Mouse (Mus musculus): ENCODE measurements around the gene Psen1.

Psen1 gene

DNA sequence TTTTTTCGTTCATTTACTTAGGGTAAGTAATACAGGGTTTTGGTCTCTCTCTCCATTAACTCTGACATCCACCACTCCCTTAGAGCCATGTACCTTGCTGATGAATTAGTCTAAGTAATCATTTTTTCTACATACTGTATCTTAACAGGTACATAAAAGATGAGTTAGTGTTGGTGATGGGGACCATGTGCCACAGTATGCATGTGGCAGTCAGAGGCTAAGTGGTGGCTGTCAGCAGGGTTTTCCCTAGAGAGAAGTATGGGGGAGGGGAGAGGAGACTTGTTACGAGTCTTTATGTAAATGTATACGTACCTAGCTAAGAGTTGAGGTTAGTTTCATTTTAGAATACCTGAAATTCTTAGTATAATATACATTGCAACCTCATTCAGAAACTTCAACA, 35.1 kb downstream of the Psen1 start:
- DNase-seq (ENCODE audit: low read depth, low spot score), result no peak

DNA sequence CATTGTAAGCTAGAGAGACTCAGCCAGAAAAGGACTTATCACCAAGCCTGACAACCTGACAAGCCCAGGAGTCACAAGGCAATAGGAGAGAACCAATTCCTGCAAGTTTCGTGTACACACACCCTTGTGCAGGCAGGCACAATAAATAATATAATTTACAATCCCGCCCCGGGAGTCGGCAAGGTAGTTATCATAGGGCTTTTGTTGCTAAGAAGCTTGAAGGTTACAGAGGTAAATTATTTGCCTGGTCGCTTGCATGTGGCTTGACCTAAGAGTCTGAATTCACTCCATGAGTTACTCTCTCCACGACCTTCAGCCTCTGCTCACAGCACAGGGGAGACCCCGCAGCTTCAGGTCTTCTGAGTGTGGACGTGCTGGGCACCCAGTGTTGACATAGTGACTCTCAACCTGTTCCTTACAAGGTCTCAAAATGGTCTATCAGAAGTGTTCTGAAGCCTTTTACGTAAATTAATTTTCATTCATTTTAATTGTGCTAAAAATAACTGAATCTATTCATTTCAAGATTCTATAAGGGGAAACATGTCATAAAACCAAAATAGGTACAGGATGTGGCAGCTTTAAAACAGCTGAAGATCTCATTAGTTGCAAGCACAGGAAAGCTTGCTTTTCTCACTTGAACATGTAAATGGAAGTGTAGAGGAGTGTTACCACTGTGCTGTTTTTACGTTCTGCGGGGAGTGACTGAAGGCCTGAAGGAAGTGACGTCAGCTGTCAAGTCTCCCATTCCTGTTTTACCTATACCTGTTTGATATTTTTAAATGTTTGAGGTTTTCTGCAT, 38.8 kb downstream of the Psen1 start:
- peak; percentile 31 for DNase-seq (ENCODE audit: low read depth, low spot score)

DNA sequence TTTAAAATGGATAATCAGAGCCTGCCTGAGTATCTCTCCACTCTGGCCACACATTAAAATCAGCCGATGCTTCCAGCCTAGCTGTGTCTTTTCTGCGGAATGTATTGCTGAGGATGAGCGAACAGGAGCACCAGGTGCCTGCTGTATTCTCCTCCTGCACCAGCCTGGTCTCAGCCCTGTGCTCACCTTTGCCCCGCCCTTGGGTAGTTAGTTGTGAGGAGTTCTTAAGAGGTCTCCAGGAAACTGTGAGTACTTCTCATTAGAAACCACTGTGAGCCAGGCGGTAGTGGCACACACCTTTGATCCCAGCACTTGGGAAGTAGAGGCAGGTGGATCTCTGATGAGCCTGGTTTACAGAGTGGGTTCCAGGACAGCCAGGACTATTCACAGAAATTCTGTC, 44.3 kb downstream of the Psen1 start:
- DNase-seq (ENCODE audit: low read depth, low spot score), result no peak

DNA sequence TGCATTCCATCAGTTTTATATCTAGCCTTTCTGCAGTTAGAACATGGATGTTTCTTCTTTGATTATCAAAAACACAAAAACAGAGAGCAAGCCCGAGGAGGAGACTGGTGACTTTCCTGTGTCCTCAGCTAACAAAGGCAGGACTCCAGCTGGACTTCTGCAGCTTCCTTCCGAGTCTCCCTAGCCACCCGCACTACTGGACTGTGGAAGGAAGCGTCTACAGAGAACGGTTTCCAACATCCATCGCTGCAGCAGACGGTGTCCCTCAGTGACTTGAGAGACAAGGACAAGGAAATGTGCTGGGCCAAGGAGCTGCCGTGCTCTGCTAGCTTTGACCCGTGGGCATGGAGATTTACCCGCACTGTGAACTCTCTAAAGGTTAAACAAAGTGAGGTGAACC, 46.1 kb downstream of the Psen1 start:
- DNase-seq (ENCODE audit: low read depth, low spot score), result no peak

DNA sequence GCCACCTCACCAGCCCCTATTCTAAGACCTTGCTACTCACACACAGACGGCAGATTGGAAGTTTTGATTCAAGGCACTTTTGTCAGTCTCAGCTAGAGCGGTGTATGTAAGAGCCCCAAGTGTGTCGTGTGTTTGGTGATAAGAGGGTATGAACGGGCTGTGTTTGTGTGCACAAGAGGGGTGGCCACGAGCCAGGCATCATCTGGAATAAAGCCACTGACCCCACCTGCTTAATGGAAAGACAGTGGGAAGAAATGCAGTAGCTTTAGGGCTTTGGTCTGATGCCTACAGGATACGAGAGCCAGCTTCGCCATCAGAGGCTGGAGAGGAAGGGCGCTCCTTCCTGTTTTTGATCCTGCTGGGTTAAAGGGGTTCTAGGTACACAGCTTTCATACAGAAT, 48.3 kb downstream of the Psen1 start:
- no peak for DNase-seq (ENCODE audit: low read depth, low spot score)

DNA sequence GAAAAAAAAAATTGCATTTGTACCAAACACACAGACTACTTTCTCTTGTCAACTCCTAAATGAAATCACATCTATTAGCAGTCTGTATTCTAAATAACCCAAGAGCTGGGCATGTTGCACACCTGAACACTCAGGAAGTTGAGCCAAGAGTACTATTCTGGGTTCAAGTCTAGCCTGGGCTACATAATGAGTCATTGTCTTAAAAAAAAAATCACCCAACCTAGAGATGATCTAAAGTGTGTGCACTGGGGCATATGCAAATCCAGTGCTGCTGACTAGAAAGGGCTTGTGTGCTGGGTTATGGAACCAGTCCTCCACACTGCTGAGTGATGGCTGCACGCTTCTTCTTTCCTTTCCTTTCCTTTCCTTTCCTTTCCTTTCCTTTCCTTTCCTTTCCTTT, 50.7 kb downstream of the Psen1 start:
- DNase-seq (ENCODE audit: low read depth, low spot score), result no peak

DNA sequence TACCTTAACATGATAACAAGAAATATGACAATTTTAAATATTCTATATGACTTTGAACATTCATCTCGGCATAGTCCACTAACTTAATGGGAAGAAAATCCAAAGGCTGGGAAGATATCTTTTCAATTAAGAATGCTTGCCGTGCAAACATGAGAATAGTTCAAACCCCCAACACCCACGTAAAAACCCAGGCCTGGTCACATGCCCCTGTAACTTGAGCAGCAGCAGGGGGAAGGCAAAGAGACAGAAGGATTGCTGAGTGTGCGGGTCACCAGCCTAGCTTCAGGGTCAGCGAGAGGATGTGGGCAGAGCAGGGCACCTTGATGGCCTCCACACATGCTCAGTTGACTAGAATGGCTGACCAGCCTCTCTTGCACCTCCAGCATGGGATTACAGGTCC, 53.8 kb downstream of the Psen1 start:
- no peak for DNase-seq (ENCODE audit: low read depth, low spot score)

DNA sequence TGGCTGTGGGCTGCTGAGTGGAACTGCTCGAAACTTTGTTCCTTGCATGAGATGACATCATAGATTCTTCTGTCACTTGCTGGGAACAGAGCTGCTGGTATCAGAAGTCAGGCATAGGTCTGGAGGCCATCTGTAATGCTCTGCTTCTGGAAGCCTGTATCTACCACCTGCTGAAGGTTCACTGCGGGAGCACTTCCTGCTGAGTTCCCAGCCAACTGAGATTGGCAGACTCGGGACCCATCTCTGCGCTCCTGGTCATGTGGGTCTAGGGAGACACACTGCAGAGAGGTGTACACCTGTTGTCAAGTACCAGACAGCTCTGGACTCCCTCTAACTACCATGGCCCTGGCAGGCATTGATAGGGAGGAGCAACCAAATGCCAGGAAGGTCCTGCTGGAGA, 54.9 kb downstream of the Psen1 start:
- DNase-seq (ENCODE audit: low read depth, low spot score), result no peak

DNA sequence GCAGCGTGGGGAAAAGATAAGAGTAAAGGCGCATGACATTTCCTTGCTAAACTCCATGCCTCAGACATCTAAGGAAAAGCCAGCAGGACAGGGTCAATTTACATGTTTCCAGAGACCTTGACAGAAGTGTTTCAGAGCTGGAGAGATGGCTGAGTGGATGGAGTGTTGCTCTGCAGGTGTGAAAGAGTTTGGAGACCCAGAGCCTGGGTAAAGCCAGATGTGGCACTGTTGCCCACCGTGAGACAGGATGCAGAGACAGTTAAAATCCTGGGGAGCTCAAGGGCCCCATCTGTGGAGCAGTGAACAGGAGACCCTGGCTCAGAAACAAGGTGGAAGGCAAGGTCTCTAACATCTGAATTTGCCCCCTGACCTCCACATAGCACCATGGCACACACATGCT, 55.8 kb downstream of the Psen1 start:
- no peak for DNase-seq (ENCODE audit: low read depth, low spot score)

DNA sequence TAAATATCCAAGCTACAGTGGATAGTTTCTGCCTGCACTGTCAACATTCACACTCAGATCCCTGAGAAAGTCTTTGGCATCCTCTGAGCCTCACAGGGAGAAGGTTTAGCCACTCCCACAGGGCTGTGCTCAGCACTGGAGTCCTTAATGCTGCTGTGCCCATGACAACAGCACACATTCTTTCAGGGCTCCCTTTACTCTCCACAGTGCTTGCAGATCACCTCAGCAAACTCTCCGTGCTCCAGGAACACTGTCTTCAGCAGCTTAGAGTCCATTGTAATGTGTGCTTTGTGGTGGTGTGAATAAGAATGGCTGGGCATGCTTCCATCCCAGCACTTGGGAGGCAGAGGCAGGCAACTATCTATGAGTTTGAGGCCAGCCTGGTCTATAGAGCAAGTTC, 61.2 kb downstream of the Psen1 start:
- DNase-seq (ENCODE audit: low read depth, low spot score), result no peak

DNA sequence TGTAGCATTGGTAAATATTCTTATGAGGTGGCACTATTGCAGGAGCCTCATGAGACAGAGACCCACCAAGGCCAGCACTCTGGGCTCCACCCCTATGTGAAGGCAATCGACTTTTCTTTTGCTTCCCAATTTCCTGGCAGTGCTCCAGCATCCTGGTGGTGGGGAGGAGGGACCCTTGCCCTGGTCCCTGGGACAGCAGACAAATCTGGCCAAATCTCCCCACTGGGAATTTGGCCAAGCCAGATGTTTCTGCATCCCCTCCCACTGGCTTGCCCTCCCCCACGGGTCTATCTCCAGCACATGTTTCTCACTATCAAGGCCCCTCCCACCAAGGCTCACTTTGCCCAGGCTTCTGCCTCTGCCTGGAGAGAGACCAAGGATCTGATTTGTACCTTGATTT, 64.5 kb downstream of the Psen1 start:
- no peak for DNase-seq (ENCODE audit: low read depth, low spot score)

DNA sequence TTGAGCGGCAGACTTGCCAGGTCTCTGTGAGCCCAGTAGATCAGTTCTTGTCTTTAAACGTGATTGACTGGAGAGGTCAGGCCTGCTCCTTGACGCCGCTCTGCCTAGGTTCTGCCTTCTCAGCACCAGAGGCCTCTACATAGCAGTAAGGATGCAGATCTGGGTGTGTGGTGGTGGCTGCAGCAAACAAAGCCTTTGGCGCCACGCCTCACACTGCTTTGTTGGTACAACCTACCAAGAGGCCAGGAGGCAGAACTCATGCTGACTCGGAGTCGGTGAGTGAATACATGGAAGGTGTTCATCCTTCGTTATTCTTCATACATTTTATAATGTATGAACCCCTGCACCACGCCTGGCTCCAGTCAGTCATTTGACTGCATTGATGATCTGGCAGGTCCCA, 70.8 kb downstream of the Psen1 start:
- DNase-seq (ENCODE audit: low read depth, low spot score), result no peak

DNA sequence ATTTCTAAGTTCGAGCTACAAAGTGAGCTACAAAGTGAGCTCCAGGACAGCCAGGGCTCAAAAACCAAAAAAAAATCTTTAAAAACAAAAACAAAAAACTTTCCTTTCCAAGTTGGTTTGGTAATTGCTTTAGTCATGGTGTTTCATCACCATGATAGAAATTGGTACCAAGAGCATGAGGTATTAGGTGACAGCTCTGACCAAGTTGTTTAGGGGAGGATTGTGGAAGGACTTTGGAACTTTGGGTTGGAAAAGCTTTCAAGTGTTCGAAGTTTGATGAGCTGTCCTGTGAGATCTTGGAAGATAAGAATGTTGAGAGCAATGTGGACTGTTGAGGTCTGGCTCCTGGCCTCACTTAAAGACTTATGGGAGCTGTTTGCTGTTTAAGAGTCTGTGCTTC, 72.2 kb downstream of the Psen1 start:
- DNase-seq (ENCODE audit: low read depth, low spot score), result no peak

DNA sequence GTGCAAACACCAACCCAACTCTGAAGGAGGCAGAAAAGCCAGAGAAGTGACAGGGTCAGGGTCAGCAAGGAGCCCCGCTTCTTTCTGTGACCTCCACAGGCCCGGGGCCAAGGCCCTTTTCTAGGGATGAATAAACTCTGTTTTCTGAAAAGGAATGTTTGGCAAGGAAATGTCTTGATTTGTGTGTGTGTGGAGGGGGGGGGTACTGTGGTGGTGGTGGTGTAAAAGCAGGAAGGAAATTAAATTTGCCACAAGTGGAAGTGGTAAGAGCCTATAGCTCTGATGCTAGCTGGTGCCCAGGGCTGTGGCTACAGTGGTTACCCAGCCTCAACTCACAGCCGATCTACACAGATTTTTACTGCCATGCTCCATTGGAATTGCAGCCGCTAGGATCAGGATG, 74.8 kb downstream of the Psen1 start:
- DNase-seq (ENCODE audit: low read depth, low spot score), result no peak

DNA sequence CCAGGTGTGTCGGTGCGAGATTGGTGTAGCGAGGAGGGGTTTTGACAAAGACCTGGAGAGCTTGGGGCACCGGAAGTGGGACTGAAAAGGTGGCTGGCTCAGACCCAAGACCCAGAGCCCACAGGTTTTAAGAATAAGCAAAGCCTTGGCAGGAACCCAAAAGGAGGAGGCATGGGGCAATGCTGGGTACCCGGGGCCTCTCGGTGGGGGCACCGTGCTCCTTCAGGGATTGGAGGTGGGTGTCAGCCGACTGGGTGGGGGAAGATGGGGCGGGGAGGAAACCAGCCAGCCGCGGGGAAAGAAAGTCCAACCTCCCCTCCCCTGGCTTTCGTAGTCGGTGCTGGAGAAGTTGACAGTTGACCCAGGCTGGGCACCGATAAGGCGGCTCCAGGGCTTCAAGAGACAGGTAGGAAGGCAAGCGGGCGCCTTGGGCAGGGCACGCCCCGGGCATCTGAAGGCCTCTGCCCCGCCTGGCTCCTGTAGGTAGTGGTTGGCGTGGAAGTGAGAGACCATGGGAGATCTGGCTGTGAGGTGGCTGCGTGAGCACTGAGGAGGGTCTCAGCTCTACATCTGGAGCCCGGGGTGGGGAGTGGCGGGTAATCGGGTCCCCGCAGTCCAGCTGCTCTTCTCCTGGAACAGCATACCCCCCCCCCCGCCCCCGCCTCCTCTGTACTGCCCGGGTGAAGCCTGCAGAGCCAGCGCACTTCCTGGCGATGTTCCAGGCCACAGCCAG, 75.5 kb downstream of the Psen1 start, which contains the start of gene Papln:
Gene Papln, plus strand, starts transcription at position 324 of the 733 bp plus-strand sequence.
- DNase-seq (ENCODE audit: low read depth, low spot score), result no peak

DNA sequence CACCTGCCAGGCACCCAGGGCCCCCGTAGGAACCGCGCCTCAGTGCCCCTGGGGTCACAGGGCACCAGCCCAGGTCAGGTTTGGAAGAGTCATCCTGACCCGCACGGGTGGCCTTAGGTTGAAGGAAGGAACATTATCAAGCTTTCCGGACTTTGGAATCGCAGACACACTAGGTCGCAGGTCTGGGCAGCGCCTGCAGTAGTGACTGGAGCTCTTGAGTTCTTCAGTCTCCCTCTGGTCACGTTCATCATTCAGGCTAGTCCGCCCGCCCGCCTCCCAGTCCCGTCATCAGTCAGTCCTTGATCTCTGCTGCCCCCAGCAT, 76.1 kb downstream of the Psen1 start:
- no peak for DNase-seq (ENCODE audit: low read depth, low spot score)

DNA sequence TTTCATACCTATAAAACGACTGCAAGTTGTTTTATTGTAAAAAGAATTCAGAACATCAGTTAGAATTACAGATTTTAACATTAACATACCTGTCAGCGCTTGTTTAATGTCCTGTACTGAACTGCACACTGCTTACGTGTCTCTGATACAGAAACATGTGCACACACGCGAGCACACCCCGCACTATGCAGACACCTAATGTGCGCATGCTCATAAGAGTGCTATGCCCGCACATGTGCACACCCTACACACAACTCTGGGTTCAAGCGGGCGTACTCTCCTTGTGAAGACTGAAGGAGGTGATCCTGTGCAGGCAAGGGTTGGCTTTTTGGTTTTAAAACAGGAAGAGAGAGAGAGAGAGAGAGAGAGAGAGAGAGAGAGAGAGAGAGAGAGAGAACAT, 76.6 kb downstream of the Psen1 start:
- DNase-seq (ENCODE audit: low read depth, low spot score), result no peak

DNA sequence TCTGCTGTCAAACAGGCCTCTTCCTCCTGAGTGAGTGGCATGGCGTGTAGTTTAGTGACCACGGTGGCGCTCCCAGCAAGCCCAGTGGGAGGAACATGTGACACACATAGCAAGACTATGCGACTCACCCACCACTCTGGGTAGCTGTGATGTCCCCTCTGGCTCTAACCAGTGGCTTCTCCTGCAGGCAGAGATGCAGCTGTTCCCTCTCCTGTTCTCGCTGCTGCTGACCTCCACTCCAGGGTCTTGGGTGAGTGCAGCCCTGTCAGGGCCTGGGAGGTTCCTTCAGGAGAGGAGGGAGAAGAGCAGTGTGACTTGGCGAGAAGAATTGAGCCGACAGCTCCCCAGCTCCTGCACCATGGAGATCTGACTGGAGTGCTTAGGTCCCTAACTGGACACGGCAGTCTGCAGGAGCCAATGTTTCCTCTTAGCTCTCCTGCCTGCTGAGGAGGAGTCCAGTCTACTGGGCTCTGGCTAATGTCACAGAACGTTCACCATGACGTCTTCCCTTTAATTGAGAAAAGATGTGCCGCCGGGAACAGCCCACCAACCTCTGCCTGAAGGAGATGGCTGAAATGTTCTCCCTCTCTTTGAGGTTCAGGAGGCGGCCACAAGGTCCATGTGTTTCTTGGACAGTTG, 78.1 kb downstream of the Psen1 start:
- DNase-seq (ENCODE audit: low read depth, low spot score), result no peak

DNA sequence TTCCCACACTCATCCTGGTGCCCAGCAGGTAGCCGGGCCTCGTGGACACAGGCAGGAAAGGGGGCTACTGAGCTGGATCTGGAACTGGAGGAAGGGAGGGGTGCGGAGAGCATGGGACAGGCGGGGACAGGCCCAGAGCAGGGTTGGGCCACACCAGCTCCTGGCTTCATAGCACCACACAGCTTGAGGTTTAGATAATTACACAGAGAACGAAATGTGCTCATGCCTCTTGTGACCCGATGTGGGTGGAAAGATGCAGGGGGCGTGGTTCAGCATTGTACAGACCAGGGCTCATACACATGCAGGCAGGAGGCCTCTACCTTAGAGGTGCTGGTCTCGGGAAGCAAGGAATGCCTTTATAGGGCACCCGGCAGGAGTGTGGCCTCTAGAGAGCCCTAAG, 79.9 kb downstream of the Psen1 start:
- DNase-seq (ENCODE audit: low read depth, low spot score), result no peak

DNA sequence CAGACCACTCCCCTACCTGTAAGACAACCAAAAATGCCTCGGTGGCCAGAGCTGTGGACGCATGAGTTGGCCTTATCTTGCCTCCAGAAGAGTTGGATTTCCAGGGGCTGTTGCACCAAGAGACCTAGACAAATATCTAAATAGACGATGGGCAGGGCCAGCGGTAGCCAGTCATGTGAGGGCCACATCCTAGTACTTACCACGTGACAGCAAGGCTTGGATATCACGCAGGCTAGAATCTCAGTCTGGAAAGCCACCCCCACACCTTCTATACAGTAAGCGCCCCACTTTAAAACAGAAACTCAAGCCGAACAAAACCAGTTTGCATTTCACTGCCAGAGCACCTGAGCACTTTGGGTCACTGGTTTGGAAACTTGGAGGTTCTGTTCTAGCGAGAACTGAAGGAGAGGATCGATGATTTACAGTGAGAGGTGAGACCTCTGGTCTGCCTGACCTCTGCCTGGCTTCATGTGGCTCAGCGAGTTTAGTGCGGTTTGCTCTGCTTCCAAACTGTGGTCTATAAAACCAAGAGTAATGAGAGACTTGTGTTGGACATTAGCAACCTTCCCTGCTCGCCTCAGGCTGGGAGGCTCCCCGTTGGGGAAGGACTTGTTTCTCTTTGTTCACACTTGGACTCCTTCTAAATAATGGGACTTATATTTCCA, 80.4 kb downstream of the Psen1 start:
- no peak for DNase-seq (ENCODE audit: low read depth, low spot score)

DNA sequence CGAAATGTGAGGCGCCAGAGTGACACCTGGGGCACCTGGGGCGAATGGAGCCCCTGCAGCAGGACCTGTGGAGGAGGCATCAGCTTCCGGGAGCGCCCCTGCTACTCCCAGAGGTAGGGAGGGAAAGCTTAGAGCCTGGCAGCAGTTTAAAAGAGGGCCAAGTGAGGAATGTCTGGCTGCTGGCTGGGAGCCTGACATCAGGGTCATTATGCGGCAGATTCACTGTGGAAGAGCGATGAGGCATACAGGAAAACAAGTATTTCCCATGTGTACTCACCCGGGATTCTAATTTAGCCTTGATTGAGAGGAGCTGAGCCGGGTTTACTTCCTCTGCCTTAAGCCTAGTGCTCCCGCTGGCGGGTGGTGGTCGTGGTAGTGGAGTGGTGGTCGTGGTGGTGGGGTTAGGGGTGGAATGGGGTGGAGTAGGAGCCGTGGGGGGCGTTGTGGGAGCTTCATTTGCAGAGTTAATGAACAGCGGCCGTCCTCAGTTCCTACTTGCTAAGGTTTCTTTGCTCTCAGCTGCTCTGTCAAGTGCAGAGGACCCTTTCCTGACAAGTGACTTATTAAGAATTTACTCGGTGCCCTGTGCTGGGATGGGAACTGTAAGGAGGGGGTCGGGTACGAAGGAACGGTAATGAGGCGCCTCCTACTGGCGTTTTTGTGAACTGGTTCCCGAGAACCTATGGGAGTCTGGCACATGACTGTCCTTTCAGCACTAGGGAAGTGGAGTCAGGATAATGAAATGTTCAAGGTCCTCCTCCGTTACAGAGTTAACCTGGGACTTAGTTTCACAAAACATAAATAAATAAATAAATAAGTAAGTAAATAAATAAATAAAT, 82.7 kb downstream of the Psen1 start:
- no peak for DNase-seq (ENCODE audit: low read depth, low spot score)

DNA sequence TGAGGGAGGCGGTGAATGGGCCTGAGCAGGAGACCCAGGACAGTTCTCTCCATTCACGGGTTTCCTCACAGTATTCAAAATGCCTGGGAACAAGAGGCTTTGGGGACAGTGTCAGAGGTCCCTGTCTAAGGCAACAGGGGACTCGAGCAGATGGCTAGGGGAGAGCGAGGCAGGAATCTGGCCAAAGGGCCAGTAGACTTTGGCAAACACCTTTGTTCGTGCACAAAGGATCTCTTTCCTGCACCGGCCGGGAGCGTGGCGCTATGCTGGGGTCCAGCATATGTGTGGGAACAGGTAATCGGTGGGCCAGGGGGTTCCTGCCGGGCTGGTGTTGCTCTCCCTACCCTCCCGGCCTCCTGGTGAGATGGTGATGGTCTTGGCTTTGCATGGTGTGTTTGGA, 87.7 kb downstream of the Psen1 start:
- no peak for DNase-seq (ENCODE audit: low read depth, low spot score)
